Mouse (Mus musculus) kidney, embryonic 14.5 days (tissue): Measurements from ENCODE around the gene Etl4. TPM values are rescaled to one million over a fixed set of nuclear protein-coding genes. Genes with fewer than 3 reads are reported as not detected.
A peak's percentile ranks its signal among the peaks of the same experiment; 100 is the strongest.

Experiments
- ATAC-seq: fragments of 200-750 bp; cut with Nextera tagmentation; 2 replicates; pipeline ENCODE4 v1.8.0; 2017; ENCODE audit warnings: moderate number of reproducible peaks, mild to moderate bottlenecking, moderate TSS enrichment, moderate library complexity; ENCODE audit not compliant: low FRiP score, low TSS enrichment
- H3K27ac ChIP-seq: fragments of 300-500 bp; sonication (generic); 2 replicates; pipeline ENCODE4 v1.5.1; 2014; ENCODE audit warnings: low read depth, mild to moderate bottlenecking, low read length, moderate library complexity, mixed read lengths
- H3K27me3 ChIP-seq: fragments of 300-500 bp; sonication (generic); 2 replicates; pipeline ENCODE4 v1.6.1; 2014; ENCODE audit warnings: mild to moderate bottlenecking, low read length; ENCODE audit not compliant: control insufficient read depth, insufficient read depth
- H3K36me3 ChIP-seq: fragments of 300-500 bp; sonication (generic); 2 replicates; pipeline ENCODE4 v1.6.1; 2014; ENCODE audit warnings: low read length, mixed read lengths; ENCODE audit not compliant: control insufficient read depth, insufficient read depth
- H3K4me1 ChIP-seq: fragments of 300-500 bp; sonication (generic); 2 replicates; pipeline ENCODE4 v1.6.1; 2014; ENCODE audit warnings: low read length, mixed read lengths; ENCODE audit not compliant: control insufficient read depth, insufficient read depth
- H3K4me2 ChIP-seq: fragments of 300-500 bp; sonication (generic); replicated peaks from 2 replicates; pipeline ENCODE4 v1.6.1; 2014; ENCODE audit warnings: low read depth, mild to moderate bottlenecking, low read length
- H3K4me3 ChIP-seq: fragments of 300-500 bp; sonication (generic); 2 replicates; pipeline ENCODE4 v1.5.1; 2014; ENCODE audit warnings: mild to moderate bottlenecking, low read length
- H3K9ac ChIP-seq: fragments of 300-500 bp; sonication (generic); 2 replicates; pipeline ENCODE4 v1.6.1; 2014; ENCODE audit warnings: low read depth, mild to moderate bottlenecking, low read length, moderate library complexity
- H3K9me3 ChIP-seq: fragments of 300-500 bp; sonication (generic); 2 replicates; pipeline ENCODE4 v1.6.1; 2016; ENCODE audit warnings: low read length; ENCODE audit not compliant: control insufficient read depth
- WGBS: fragments of 180-500 bp; shearing (Covaris S2); extraction: QIAGEN DNeasy Blood & Tissue Kit; methylation state at CpG from one replicate; pipeline ENCODE4 v1.1.7; 2014; 5-methylcytosine and 5-hydroxymethylcytosine counted together
- polyA plus RNA-seq: library from polyadenylated mRNA; unstranded; fragments of >200 nt; fragmentation: Nextera tagmentation; extraction: Ambion mirVana; gene quantifications from 2 replicates; pipeline ENCODE4 v1.2.1, GENCODE M21; 2014

The Etl4 gene
- polyA plus RNA-seq, 1 experiment from 2014 or later, result 93.8 TPM

- Histone ChIP-seq H3K4me2 (no peak overlapping the region), H3K9me3 (no peaks in the 10 kb centered on the region), H3K27ac (no peak overlapping the region), H3K36me3 (no peaks in the 10 kb centered on the region), H3K27me3 (no peaks in the 10 kb centered on the region), H3K9ac (no peak overlapping the region), H3K4me1 (0 out of 2 replicates have a peak, but pooled peaks cover 6% of the 10 kb centered on the region), H3K4me3 (no peak overlapping the region)
- no peak for ATAC-seq
- 36% methylated on average over 3 of the region's 3 CpGs for WGBS
Observed at GRCm38 (mm10) chr2:20450945-20451344, 541.4 kb downstream of the Etl4 start.

- no peaks in the 10 kb centered on the region for H3K27me3 ChIP-seq
- WGBS, result 34% methylated on average over 3 of the region's 3 CpGs
- H3K36me3 ChIP-seq, result no peaks in the 10 kb centered on the region
- ATAC-seq, result peak; percentile 91; the same call in 1 of the 2 replicates
- peaks cover 6% of the 10 kb centered on the region; the same call in 1 of the 2 replicates for H3K4me1 ChIP-seq
- no peak overlapping the region for H3K4me2 ChIP-seq
- H3K9ac ChIP-seq, result no peak overlapping the region
- H3K9me3 ChIP-seq, result no peaks in the 10 kb centered on the region
- H3K4me3 ChIP-seq, result no peak overlapping the region
- peak overlapping the region; percentile 48; the same call in 1 of the 2 replicates for H3K27ac ChIP-seq
Observed at GRCm38 (mm10) chr2:20453506-20454206, 544.1 kb downstream of the Etl4 start.

GRCm38 (mm10) chr2:20479199-20479598 lies 569.6 kb downstream of the Etl4 start:
- Histone ChIP-seq H3K4me3 (no peak overlapping the region), H3K4me1 (no peaks in the 10 kb centered on the region), H3K9ac (no peak overlapping the region), H3K27me3 (no peaks in the 10 kb centered on the region), H3K9me3 (no peaks in the 10 kb centered on the region), H3K4me2 (no peak overlapping the region), H3K27ac (no peak overlapping the region), H3K36me3 (no peaks in the 10 kb centered on the region)
- 68% methylated on average over 2 of the region's 2 CpGs for WGBS
- ATAC-seq, result no peak

GRCm38 (mm10) chr2:20486137-20486788 lies 576.7 kb downstream of the Etl4 start:
- 50% methylated on average over 2 of the region's 2 CpGs for WGBS
- Histone ChIP-seq H3K4me1 (no peaks in the 10 kb centered on the region), H3K27ac (no peak overlapping the region), H3K9me3 (no peaks in the 10 kb centered on the region), H3K36me3 (no peaks in the 10 kb centered on the region), H3K4me3 (no peak overlapping the region), H3K4me2 (no peak overlapping the region), H3K9ac (no peak overlapping the region), H3K27me3 (no peaks in the 10 kb centered on the region)
- ATAC-seq, result no peak

- H3K4me2 ChIP-seq, result no peak overlapping the region
- no peaks in the 10 kb centered on the region for H3K4me1 ChIP-seq
- no peak for ATAC-seq
- WGBS, result 94% methylated on average over 3 of the region's 3 CpGs
- no peak overlapping the region for H3K9ac ChIP-seq
- H3K27ac ChIP-seq, result no peak overlapping the region
- H3K36me3 ChIP-seq, result no peaks in the 10 kb centered on the region
- H3K4me3 ChIP-seq, result no peak overlapping the region
- H3K27me3 ChIP-seq, result no peaks in the 10 kb centered on the region
- no peaks in the 10 kb centered on the region for H3K9me3 ChIP-seq
Observed at GRCm38 (mm10) chr2:20489090-20489489, 579.5 kb downstream of the Etl4 start.

- Histone ChIP-seq H3K27ac (no peak overlapping the region), H3K36me3 (no peaks in the 10 kb centered on the region), H3K4me2 (no peak overlapping the region), H3K9me3 (no peaks in the 10 kb centered on the region), H3K9ac (no peak overlapping the region), H3K27me3 (no peaks in the 10 kb centered on the region), H3K4me3 (no peak overlapping the region), H3K4me1 (0 out of 2 replicates have a peak, but pooled peaks cover 3% of the 10 kb centered on the region)
- 65% methylated on average over 2 of the region's 2 CpGs for WGBS
- no peak for ATAC-seq
Observed at GRCm38 (mm10) chr2:20492125-20492524, 582.5 kb downstream of the Etl4 start.

GRCm38 (mm10) chr2:20493806-20494205 lies 584.2 kb downstream of the Etl4 start:
- Histone ChIP-seq H3K4me2 (no peak overlapping the region), H3K27me3 (no peaks in the 10 kb centered on the region), H3K4me1 (0 out of 2 replicates have a peak, but pooled peaks cover 3% of the 10 kb centered on the region)

GRCm38 (mm10) chr2:20494666-20495065 lies 585.1 kb downstream of the Etl4 start:
- no peak overlapping the region for H3K4me2 ChIP-seq
- peak; percentile 86 for ATAC-seq
- 19% methylated on average over 3 of the region's 3 CpGs for WGBS
- peak overlapping the region; percentile 20; the same call in 1 of the 2 replicates for H3K27ac ChIP-seq
- H3K27me3 ChIP-seq, result no peaks in the 10 kb centered on the region
- no peak overlapping the region for H3K9ac ChIP-seq
- H3K9me3 ChIP-seq, result no peaks in the 10 kb centered on the region
- no peak overlapping the region for H3K4me3 ChIP-seq
- 0 out of 2 replicates have a peak, but pooled peaks cover 3% of the 10 kb centered on the region for H3K4me1 ChIP-seq
- no peaks in the 10 kb centered on the region for H3K36me3 ChIP-seq

More at GRCm38 (mm10) chr2:20493806-20494205, 584.2 kb downstream of the Etl4 start:
- ATAC-seq, result no peak
- H3K9ac ChIP-seq, result no peak overlapping the region
- no peaks in the 10 kb centered on the region for H3K9me3 ChIP-seq
- H3K27ac ChIP-seq, result no peak overlapping the region
- no peak overlapping the region for H3K4me3 ChIP-seq
- 95% methylated on average over 2 of the region's 2 CpGs for WGBS
- no peaks in the 10 kb centered on the region for H3K36me3 ChIP-seq

- Histone ChIP-seq H3K4me1 (0 out of 2 replicates have a peak, but pooled peaks cover 3% of the 10 kb centered on the region), H3K9me3 (peaks cover 4% of the 10 kb centered on the region), H3K4me3 (no peak overlapping the region), H3K27me3 (no peaks in the 10 kb centered on the region), H3K9ac (no peak overlapping the region), H3K27ac (no peak overlapping the region), H3K4me2 (no peak overlapping the region), H3K36me3 (no peaks in the 10 kb centered on the region)
- 69% methylated on average over 8 of the region's 8 CpGs for WGBS
- 0 out of 2 replicates have a peak, but pooled peaks have one; percentile 28 for ATAC-seq
Observed at GRCm38 (mm10) chr2:20496219-20496800, 586.7 kb downstream of the Etl4 start.
